Mouse (Mus musculus) ovary, postnatal 10 days (tissue): ENCODE measurements around the gene Elmo3.
A peak's percentile ranks its signal among the peaks of the same experiment; 100 is the strongest.
"Not testable (repeated sequence)": the region's sequence is repeated elsewhere in the genome, so short reads cannot be mapped to it uniquely, and the experiment has no call there.

Experiments
- DNase-seq: peaks from one replicate; pipeline ENCODE4 v3.0.0; 2022; ENCODE audit warnings: low spot score

The Elmo3 gene

GRCm38 (mm10) chr8:105276292-105277120, 28.9 kb upstream of the Elmo3 start:
- no peak for DNase-seq

DNA sequence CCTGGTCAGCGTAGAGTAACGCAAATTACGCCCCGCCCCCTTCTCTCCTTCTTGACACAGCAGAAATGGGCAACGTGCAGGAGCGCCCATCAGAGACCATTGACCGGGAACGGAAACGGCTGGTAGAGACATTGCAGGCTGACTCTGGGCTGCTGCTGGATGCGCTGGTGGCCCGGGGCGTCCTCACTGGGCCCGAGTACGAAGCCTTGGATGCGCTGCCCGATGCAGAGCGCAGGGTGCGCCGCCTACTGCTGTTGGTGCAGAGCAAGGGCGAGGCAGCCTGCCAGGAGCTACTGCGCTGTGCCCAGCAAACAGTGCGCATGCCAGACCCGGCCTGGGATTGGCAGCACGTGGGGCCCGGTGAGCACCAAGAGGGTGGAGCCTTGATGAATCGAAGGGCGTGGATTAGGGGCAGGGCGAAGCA, 26.5 kb upstream of the Elmo3 start:
- DNase-seq = no peak

GRCm38 (mm10) chr8:105280567-105280966, 24.8 kb upstream of the Elmo3 start:
- DNase-seq = no peak

- DNase-seq = no peak
Observed at GRCm38 (mm10) chr8:105281821-105282220, 23.6 kb upstream of the Elmo3 start.

- DNase-seq = no peak
Observed at GRCm38 (mm10) chr8:105282239-105282638, 23.2 kb upstream of the Elmo3 start.

DNA sequence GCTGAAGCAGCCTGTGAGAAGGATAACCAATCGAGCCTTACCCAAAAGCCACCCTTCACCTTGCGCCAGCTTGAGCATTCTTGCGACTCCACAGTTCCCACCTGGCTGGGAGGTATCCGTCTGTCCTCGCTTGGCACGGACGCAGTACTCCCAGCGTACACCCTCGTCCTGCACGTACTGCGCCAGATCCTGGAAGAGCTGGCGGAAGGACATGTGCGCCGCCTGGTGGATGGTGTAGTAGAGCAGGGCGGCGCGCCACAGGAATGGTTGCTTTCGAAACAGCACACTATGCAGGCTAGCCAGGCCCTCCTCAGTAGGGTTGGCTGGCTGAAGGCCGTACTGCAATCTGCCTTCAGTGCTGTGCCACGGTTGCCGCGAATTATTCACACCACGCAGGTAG, 22.3 kb upstream of the Elmo3 start:
- DNase-seq = no peak

GRCm38 (mm10) chr8:105285514-105285913, 19.9 kb upstream of the Elmo3 start:
- DNase-seq = no peak

DNA sequence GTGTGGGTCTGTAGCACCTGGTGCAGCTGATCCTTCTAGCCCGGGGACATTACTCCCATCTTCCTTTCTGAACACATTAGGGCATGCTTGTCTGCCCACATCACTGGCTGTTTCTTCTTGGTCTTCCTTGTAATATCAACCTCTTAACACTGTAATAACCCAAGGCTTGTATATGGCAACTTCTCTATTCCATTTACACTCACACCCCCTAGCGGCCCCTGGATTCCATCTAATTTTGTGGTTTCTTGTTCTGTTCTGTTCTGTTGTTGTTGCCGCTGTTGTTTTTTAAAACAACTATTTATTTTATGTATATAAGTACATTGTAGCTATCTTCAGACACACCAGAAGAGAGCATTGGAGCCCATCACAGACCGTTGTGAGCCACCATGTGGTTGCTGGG, 18.5 kb upstream of the Elmo3 start:
- DNase-seq = no peak

DNA sequence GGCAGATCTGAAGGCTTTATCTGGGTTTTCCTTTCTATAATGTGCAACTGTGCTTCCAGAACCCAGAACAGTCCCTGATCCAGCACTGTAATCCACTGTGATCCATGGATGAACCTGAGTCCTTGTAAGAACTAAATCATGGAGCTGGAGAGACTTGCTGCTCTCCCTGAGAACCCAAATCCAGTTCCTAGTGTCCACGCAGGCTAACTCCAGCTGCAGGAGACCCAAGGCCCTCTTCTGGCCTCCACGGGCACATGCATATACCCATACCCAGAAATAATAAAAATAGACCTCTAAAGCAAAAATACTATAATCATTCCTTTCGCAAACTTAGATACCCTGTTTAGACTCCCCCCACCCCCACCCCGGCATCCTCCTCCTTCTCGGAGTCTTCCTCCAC, 17.2 kb upstream of the Elmo3 start:
- DNase-seq = no peak

GRCm38 (mm10) chr8:105288958-105289732, 16.3 kb upstream of the Elmo3 start:
- peak; percentile 78 for DNase-seq

GRCm38 (mm10) chr8:105289805-105290460, 15.5 kb upstream of the Elmo3 start, which contains the start of gene 4931428F04Rik:
Gene 4931428F04Rik (minus strand): TSS chr8:105289864.
- DNase-seq = no peak

- peak; percentile 90 for DNase-seq
Observed at GRCm38 (mm10) chr8:105290554-105291314, 14.7 kb upstream of the Elmo3 start.

DNA sequence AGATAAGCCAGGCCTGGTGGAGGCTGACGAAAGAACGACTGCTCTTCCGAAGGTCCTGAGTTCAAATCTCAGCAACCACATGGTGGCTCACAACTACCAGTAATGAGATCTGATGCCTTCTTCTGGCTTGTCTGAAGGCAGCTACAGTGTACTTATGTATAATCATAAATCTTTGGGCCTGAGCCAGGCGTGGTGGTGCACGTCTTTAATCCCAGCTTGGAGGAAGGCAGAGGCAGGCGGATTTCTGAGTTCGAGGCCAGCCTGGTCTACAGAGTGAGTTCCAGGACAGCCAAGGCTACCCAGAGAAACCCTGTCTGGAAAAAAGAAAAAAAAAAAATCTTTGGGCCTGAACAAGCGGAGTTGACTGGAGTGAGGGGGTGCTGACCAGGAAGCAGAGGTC, 14.0 kb upstream of the Elmo3 start:
- not testable (repeated sequence) for DNase-seq

DNA sequence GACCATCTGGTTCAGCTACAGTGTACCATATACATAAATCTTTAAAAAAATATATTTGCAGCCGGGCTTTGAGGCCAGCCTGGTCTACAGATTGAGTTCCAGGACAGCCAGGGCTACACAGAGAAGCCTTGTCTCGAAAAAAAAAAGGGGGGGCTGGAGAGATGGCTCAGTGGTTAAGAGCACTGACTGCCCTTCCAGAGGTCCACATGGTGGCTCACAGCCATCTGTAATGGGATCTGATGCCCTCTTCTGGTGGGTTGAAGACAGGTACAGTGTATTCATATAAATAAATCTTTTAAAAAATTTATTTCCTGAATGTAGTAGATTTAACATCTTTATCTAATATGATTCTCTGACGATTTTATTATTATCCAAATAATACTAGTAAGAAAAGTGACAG, 13.6 kb upstream of the Elmo3 start:
- not testable (repeated sequence) for DNase-seq

DNA sequence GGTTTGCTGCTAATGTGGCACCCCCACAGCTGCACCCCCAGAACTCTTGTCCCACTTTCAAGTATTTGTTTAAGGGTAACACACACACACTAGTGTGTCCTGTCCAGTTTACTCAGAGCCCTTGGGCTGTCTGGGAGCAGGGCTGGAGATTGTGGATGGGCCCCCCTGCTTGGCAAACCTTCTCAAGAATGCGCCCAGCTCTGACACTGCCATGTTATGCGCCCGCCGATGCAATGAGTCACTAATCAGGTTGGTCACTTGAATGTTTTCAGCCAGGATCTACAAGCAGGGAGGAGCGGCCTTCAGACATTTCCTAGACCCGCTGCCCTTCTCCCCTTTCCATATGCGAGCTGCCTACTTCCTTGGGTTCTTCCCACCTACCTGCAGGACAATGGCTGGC, 12.9 kb upstream of the Elmo3 start:
- no peak for DNase-seq

DNA sequence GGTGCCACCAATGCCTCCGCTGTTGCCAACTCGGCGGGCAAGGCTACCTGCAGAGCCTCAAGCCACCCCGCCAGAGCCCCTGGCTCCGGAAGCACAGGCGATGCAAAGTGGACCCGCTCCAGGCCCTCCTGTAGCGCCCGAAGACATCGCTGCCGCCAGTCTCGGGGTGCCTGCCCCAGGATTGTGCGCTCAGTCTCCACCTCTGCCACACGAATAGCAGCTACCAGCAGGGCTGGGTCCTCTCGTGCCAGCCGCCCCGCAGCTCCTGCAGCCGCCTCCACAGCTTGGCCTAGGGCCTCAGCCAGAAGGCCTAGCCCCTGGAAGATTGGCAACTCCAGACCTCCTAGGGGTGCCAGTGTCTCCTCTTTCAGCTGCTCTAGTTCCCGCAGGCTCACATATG, 12.0 kb upstream of the Elmo3 start:
- DNase-seq = no peak

DNA sequence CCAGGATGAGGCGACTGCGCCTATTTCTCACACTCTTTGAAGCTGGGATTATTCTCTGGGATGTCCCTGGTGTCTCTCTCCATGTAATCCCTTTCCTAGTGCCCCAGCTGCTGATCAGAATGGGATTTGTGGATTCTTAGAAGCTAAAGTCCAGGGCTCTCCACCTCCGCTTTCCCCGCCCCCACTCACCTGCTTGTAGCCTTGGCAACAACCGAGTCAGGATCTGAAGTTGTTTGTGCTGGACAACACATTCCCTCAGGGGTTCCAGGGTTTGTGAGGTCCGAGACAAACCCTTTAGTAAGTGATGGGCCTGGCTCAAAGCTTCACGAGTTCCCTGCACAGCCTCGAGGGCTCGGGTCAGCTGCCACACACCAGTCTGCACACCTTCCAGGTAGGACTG, 10.6 kb upstream of the Elmo3 start:
- DNase-seq = no peak

DNA sequence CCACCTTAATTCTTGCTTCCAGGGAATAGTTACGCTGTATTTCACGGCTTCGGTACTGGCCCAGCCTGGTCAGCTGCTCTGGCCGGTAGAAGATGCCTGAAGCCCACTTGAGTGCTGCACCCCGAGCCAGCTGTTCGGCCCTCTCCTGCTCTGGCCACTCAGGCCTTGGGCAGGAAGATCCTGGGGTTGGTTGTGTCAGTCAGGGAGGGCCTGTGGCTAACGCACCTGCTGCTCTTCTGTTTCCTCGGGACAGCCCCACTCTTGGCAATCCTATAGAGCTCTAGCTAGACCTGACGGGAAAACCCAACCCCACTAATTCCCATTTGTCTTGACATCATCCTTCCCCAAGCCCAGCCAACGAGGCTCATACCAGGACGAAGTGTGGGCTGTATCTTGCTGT, 10.1 kb upstream of the Elmo3 start:
- no peak for DNase-seq

DNA sequence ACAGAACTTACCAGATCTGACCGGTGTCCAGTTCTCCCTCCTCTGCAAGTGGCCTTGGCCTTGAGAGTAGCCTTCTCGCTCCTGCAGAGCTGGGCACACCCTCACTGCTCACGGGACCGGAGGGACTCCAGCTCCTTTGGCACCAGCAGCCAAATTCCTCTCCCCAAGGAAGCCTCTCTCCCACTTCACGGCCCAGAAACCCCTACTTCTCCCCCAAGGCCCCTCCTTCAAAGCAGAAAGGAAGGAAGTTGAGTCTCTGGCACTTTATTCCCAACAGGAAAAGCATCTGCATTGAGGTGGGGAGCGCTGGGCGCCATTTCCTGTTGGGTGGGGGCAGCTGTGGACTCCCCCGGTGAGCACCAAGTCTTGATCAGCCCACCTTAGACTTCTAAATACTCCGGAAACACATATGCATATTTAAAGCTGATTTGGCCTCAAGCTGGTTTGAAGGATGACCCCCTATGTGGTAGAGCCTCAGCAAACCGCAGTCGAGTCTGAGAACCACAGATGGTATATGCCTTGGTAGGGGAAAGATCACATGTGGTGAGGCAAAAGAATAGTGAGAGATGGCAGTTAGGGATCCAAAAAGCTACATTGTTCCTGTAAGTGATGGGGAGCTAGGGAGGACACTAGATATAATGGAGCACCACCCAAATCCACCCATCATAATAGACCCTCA, 9.4 kb upstream of the Elmo3 start, which contains the start of gene Exoc3l:
Gene Exoc3l (minus strand): TSS at position 207 of the 679 bp plus-strand sequence.
- DNase-seq = no peak

DNA sequence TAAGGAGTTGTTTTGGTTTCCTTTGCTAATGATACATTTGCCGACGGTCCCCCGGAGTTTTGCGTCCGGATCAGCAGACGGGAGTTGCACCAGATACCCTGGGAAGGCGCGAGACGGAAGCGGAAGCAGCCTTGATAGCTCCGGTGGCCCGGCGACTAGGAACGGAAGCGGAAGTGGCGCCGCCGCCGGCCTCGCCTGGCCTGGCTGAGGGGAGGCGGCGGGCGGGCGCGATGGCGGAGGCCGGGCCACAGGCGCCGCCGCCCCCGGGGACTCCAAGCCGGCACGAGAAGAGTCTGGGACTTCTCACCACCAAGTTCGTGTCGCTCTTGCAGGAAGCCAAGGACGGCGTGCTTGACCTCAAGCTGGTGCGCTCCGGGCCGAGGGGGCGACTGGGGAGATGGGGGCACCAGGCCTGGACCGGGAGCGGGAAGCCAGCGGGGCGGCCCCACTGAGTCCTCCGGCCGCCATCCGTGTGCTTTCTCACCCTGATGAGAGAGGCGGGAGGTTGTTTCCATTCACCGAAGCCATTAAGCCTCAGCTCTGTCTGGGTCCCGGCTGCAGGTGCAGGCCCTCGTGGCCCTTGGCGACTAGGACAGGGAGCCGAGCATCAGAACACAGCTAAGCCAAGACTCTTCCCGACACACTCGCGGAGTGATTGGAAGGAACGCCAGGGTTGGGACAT, 7.7 kb upstream of the Elmo3 start, which contains the start of gene E2f4:
Gene E2f4 (plus strand): TSS at position 153 of the 682 bp plus-strand sequence.
- peak; percentile 60 for DNase-seq
